Mouse (Mus musculus) urinary bladder, postnatal 25 days (tissue): ENCODE data around the gene Cabp1.
"Not testable (repeated sequence)": the region's sequence is repeated elsewhere in the genome, so short reads cannot be mapped to it uniquely, and the experiment has no call there.

Experiments
- DNase-seq: peaks from one replicate; pipeline ENCODE4 v3.0.0; 2022; ENCODE audit warnings: low spot score

Gene Cabp1

GRCm38 (mm10) chr5:115150991-115151390 lies 43.2 kb downstream of the Cabp1 start:
- no peak for DNase-seq

DNA sequence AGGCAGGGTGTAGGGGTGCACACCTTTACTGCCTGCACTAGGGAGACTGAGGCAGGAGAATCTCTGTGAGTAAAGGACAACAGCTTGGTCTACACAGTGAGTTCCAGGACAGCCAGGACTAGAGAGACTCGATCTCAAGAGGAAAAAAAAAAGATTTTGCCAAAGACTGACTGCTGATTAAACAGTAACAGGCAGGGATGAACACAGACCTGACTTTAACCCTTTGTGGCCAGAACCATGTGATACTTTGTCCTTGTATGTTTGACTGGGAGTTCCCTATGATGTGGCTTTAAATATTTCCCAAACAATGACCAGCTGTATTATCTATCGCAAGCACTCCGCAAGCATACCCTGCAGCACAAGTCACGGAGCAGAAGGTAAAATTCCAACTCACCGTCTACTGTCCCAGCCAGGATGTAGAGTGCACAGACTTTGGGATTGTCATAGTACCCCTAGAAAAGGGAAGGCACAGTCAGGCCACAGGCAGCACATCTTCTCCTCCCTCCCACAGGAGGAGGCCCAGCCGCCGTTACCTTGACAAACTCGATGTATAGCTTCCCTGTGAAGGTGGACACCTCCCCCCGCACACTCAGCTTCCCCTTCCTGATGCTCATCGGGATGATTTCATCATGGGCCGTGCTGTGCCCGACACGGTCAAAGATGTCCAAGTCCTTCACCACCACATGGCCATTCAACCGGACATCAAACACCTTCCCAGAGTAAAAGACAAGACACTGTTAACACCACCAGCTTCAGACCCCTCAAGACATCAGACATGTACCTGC lies 44.3 kb downstream of the Cabp1 start:
- DNase-seq, result no peak

GRCm38 (mm10) chr5:115148872-115149271 lies 45.3 kb downstream of the Cabp1 start:
- not testable (repeated sequence) for DNase-seq

DNA sequence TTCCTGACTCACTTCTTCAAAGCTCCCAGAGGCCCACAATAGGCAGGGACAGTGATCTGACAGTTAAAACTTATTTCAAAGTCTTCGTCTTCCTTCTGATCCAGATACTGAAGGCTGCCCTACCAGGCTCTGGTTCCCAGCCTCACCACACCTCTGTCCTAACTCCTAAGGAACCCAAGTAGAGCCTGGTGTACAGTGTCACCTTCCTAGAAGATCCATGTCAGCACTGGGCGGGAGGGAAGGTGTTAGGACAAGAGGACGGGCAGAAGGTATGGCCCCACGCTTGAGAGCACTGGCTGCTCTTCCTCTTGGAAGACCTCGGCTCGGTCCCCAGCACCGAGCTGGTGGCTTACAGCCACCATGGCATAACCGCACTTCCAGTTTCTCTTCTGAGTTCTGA lies 45.8 kb downstream of the Cabp1 start:
- no peak for DNase-seq

GRCm38 (mm10) chr5:115147388-115147787 lies 46.8 kb downstream of the Cabp1 start:
- no peak for DNase-seq

DNA sequence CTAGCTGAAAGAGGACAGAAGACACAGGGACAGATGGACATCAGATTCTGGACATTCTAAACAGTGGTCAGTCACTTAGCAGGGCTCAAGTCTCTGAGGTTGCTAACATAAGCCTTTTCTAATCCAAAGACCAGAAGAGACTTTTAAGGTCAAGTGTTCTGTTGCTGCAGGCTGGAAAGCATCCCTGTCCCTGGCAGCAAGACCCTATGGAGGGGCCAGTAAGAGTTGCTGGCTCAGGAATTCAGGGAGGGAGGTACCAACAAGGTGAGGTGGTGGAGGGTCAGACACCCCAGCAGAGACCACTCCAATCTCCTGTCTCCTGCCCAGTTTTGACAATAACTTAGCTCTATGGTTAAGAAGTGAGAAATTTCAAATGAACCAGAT lies 47.4 kb downstream of the Cabp1 start:
- DNase-seq, result no peak

- no peak for DNase-seq
Measured at GRCm38 (mm10) chr5:115145976-115146746, 48.0 kb downstream of the Cabp1 start.

DNA sequence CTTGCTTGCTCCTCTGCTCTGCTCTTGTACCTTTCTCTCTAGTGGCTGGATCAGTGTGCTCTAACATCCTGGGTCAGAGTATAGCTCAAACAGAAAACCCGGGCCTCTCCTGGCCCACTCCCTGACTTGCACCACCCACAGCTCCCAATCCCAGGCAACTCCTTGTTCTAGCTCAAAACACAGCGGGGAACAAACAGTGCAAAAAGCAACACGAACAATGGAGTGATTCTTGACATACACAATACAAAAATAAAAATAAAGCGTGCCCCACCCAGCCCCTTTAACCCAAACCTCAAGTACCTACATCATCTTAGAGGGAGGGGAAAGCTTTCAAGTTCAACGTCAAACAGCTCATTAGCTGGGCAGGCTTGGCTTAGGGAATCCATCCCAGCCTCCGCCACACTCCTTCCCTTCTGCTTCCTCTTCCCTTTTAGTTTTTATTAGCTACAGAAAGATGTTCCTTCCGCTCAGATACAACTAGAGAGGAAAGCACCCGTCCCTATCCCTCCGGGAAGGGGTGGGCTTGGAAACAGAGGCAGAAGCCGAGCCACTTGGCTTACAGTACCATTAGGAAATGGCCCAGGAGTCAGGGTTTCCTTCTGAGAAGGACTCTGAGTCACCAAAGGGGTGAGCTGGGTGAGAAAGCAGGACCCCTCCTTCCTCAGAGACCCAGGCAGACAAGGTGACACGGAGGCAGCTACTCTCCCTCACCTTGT lies 48.8 kb downstream of the Cabp1 start:
- no peak for DNase-seq

DNA sequence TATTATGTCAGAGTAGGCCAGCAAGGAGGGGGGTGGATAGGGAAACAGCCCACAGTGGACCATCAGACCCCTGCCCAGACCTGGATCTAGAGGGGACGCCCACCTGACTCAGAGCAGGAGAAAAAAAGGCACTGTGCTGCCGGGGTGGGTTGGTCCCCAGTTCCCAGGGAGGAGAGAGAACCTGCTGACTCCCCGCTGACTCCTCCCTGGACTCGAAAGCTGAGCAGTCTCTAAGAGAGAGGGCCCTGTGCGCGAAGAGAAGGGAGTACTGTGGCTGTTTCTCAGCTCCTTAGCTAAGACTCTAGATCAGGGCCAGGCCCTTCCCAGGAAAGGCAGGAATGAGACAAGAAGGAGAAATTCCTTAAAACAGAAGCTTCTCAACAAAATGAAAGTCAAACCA lies 49.7 kb downstream of the Cabp1 start:
- no peak for DNase-seq

DNA sequence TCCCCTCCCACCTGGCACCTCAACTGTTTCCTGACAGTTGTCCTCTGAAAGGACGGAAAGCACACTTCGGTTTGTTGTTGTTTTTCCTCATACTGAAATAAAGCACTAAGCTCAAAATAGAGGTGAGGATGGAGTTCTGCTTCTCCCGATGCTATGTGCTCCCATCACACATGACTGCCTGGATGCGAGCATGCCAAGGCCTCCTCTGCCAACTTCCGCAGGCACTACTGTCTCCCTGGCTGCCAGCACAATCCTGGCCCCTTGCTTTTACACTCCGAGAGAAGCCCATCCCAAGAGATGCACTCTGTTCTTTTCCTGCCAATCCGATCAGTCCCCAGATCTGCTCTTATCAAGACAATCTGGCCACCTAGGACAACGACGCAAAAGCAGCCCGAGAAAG lies 50.6 kb downstream of the Cabp1 start:
- no peak for DNase-seq

DNA sequence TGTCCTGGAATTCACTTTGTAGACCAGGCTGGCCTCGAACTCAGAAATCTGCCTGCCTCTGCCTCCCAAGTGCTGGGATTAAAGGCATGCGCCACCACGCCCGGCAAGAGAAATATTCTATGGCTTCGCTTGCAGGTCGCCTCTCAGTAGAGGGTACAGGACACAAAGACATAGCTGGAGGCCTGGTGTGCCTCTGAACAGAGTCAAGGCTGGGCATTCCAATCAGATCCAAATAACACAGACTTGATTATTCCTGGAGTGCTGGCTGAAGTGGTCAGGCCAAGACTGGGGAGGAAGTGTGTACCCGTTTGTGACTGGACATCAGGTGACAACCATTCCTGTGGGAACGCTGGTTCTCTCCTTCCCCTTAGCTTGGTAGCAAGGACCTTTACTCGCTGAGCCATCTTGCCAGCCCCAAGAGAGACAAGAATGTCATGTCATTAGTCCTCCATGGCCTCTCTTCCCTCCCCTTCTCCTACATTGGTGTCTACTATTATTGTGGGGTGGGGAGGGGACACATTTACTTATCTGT lies 51.9 kb downstream of the Cabp1 start:
- no peak for DNase-seq

DNA sequence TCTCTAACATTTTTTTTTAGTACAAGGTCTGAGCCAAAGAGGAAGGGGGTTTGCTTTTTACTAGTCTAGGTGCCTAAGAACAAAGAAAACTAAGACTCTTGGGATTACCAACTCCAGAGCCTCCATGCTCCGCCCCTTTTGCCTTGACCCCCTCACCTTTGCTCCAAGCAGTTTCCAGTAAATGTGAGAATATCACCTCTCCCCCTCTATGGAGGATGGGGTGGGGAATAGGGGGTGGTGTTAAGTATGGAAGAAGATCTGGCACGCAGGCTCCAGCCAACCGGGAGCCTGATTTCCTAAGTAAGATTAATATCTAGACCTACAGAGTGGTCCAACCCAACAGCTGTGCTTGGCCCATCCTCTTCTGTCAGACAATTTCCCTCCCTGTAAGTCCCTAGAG lies 53.5 kb downstream of the Cabp1 start:
- DNase-seq, result no peak

DNA sequence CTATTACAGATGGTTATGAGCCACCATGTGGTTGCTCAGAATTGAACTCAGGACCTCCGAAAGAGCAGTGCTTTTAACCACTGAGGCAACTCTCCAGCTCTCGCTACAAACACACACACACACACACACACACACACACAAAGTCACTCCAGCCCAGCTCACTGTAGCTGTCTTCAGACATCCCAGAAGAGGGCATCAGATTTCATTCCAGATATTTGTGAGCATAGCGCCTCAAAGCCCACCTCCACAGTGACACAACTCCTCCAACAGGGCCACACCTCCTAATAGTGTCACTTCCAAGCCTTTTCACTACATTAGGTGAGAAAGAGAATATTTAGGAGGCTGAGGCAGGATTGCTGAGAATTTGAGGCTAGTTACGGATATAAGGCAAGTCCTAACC lies 55.1 kb downstream of the Cabp1 start:
- no peak for DNase-seq

- peak; percentile 89 for DNase-seq
Measured at GRCm38 (mm10) chr5:115134234-115135165, 59.7 kb downstream of the Cabp1 start, which contains the start of gene Unc119b. Unc119b (minus strand) TSS chr5:115134975.

DNA sequence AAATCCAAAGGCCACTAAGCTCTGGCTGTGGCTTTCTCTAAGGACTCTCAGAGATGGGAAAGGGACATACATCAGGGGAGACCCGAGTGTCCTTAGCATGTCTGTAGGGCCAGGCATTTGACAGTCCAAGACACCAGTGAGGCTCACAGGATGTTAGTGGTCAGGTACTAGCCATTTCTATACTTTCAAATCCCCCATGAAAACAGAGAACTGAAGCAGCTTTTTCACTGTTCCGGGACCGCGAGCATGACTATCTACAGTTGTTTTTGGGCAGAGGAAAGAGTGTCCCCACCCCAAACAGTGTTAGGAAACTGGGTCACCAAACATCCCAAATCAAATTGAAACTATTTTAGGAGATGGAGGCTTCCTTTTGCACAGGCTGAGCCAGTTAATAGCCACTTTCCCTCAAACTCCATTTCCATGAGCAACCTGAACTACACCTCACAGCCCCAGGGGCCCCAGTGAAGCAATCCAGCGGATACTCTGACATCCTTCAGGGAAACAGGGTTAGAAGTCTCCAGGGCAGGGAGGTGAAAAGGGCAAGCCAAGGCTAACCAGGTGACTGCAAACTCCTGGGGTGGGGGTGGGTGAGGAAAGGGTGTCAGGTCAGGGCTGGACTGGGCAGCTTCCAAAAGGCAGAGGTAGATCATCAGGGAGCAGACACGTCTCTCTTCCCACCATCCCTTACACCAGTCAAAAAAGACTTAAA lies 60.7 kb downstream of the Cabp1 start:
- DNase-seq, result no peak

DNA sequence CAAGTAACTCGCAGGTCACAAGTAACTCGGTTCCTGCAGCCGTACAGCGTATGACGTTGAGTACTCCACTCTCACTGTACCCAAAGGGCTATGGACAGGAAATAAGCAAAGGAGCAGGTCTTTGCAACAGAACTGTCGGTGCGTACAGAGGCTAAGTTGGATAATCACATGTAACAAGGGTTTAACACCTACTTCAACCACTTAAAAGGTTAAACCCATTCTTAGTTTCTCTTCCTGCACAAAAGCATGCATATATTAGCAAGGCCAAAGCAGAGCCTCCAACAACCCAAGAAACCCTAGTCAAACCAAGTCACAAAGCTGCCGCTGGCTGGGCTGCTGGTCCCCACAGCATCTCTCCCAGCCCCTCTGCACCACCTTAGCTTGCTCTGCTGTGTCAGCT lies 61.7 kb downstream of the Cabp1 start:
- no peak for DNase-seq

DNA sequence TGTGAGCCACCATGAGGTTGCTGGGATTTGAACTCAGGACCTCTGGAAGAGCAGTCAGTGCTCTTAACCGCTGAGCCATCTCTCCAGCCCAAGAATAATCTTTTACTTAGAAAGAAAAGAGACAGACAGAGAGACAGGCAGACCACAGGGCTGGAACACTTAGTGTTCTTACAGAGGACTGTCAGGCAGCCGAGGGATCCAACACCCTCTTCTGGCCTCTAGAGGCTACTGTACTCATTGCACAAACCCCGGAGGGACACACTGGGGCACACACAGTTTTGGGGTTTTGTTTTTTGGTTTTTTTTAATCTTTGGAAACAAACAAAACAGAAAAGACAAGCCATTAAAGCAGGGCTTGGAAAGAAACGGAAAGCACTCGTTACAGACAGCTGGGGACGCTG lies 64.9 kb downstream of the Cabp1 start:
- DNase-seq, result no peak

DNA sequence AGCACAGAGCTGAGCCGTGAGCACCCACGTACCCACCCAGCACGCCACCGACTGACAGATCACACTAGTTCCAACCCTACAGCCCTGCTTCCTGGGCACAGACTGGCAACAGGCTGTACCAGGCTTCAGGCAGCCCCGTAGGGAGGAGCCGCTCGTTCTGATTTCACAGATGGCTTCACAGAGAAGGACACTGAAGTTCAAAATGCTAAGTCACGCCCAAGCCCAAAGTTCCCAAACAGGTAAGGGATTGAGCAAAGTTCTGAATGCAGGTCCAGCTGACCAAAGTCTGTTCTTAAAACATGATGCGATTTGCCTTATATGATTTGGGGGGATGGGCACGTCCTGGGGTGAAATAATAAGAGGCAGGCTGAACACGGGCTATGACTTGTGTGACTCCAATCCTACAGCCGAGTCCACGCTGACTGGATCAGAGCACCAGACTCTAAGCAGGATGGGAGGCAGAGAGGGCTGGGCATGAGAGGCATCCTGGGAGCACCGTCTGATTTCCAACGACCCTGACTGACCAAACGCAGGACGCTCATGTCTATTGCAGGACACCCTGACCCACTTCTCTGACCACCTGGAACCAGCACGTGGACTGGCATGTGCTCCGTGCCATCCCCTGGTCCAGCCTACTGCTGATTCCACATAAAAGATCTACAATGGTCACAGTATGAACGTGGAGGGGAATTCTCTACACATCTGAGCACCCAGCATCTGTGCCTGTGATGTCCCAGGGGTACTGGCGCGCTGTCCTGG lies 66.6 kb downstream of the Cabp1 start:
- no peak for DNase-seq

DNA sequence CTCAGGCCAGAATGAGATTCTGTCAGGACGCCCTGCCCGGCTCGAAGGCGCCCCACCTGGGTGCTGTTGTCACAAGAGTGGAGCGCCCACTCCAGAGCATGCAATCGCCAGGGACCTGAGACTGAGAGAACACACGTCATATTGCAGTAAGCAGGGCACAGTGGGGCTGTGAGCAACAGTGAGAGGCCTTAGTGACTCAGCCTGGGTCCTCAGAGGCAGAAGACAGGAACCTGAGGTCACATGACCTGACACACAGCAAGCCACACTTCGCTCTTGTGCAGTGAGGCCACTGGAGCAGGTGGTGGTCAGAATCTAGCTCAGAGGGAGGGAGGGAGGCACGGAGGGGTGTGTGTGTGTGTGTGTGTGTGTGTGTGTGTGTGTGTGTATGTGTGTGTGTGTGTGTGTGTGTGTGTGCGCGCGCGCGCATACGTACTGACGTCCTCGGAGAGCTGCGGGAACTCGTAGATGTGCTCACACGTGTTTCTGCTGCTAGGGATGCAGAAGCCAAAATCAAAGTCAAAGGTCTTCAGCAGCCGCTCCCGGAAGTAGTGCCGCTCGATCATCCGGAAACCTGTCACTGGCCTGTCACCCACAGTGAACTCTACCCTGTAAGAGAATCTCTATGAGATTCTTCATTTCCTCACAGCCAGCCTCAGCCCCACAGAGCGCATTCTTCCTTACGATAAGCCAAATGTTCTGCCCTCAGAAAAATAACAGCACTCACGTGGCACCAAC lies 67.4 kb downstream of the Cabp1 start:
- DNase-seq, result peak; percentile 18
